Mouse (Mus musculus): ENCODE measurements at regions not wholly inside any gene's neighbourhood (a gene's known extent, or its start where the extent isn't known, plus 50 kb on each side); places are given as distances from the start of the nearest gene placed in this dataset.

- no peaks in the 10 kb centered on the region for H3K9me3 ChIP-seq
- H3K9ac ChIP-seq (replicated peaks) = no peak overlapping the region
- H3K4me2 ChIP-seq (replicated peaks) = no peak overlapping the region
- H3K4me1 ChIP-seq = no peaks in the 10 kb centered on the region
- H3K4me3 ChIP-seq = no peak overlapping the region
- ATAC-seq (ENCODE audit: low FRiP score, low read depth) = no peak
- 84% methylated on average over 3 of the region's 3 CpGs for WGBS
- H3K27ac ChIP-seq (replicated peaks) = no peak overlapping the region
- no peaks in the 10 kb centered on the region for H3K27me3 ChIP-seq
- no peaks in the 10 kb centered on the region for H3K36me3 ChIP-seq
Measured at GRCm38 (mm10) chr5:64467856-64468255, 311.8 kb downstream of the Tbc1d1 start.

GRCm38 (mm10) chr5:64468307-64468706, 312.2 kb downstream of the Tbc1d1 start:
- H3K9me3 ChIP-seq = no peaks in the 10 kb centered on the region
- H3K9ac ChIP-seq (replicated peaks) = no peak overlapping the region
- 88% methylated on average over 7 of the region's 7 CpGs for WGBS

GRCm38 (mm10) chr5:64472008-64472407, 315.9 kb downstream of the Tbc1d1 start:
- no peak overlapping the region for H3K4me2 ChIP-seq (replicated peaks)
- ATAC-seq (ENCODE audit: low FRiP score, low read depth) = no peak
- WGBS = 85% methylated on average over 3 of the region's 3 CpGs
- H3K9ac ChIP-seq (replicated peaks) = no peak overlapping the region
- H3K27me3 ChIP-seq = no peaks in the 10 kb centered on the region
- no peaks in the 10 kb centered on the region for H3K36me3 ChIP-seq
- H3K4me3 ChIP-seq = no peak overlapping the region
- H3K4me1 ChIP-seq = peaks cover 12% of the 10 kb centered on the region
- H3K27ac ChIP-seq (replicated peaks) = no peak overlapping the region
- no peaks in the 10 kb centered on the region for H3K9me3 ChIP-seq

More at GRCm38 (mm10) chr5:64468307-64468706, 312.2 kb downstream of the Tbc1d1 start:
- H3K27me3 ChIP-seq = no peaks in the 10 kb centered on the region
- H3K27ac ChIP-seq (replicated peaks) = no peak overlapping the region
- no peak overlapping the region for H3K4me3 ChIP-seq
- no peaks in the 10 kb centered on the region for H3K4me1 ChIP-seq
- ATAC-seq (ENCODE audit: low FRiP score, low read depth) = no peak
- no peaks in the 10 kb centered on the region for H3K36me3 ChIP-seq
- no peak overlapping the region for H3K4me2 ChIP-seq (replicated peaks)

GRCm38 (mm10) chr5:64472415-64472814, 316.3 kb downstream of the Tbc1d1 start:
- no peaks in the 10 kb centered on the region for H3K36me3 ChIP-seq
- no peaks in the 10 kb centered on the region for H3K27me3 ChIP-seq
- H3K4me2 ChIP-seq (replicated peaks) = no peak overlapping the region
- H3K4me3 ChIP-seq = no peak overlapping the region
- WGBS = 82% methylated on average over 10 of the region's 10 CpGs
- no peak for ATAC-seq (ENCODE audit: low FRiP score, low read depth)
- H3K27ac ChIP-seq (replicated peaks) = no peak overlapping the region
- H3K9ac ChIP-seq (replicated peaks) = no peak overlapping the region
- peaks cover 13% of the 10 kb centered on the region for H3K4me1 ChIP-seq
- no peaks in the 10 kb centered on the region for H3K9me3 ChIP-seq

- Histone ChIP-seq H3K4me3 (no peak overlapping the region), H3K4me2 (replicated peaks) (no peak overlapping the region), H3K36me3 (no peaks in the 10 kb centered on the region), H3K4me1 (peaks cover 15% of the 10 kb centered on the region), H3K27me3 (no peaks in the 10 kb centered on the region), H3K9me3 (no peaks in the 10 kb centered on the region), H3K9ac (replicated peaks) (no peak overlapping the region), H3K27ac (replicated peaks) (no peak overlapping the region)
- whole genome bisulfite sequencing = 95% methylated on average over 1 of the region's 1 CpGs
- no peak for ATAC-seq (ENCODE audit: low FRiP score, low read depth)
Measured at GRCm38 (mm10) chr5:64474868-64475267, 318.8 kb downstream of the Tbc1d1 start.

- WGBS = 51% methylated on average over 8 of the region's 8 CpGs
- H3K27me3 ChIP-seq = no peaks in the 10 kb centered on the region
- no peak overlapping the region for H3K4me2 ChIP-seq (replicated peaks)
- H3K9ac ChIP-seq (replicated peaks) = no peak overlapping the region
- 0 out of 2 replicates have a peak overlapping the region, but pooled peaks have one; percentile 25 for H3K27ac ChIP-seq (replicated peaks)
- no peaks in the 10 kb centered on the region for H3K36me3 ChIP-seq
- no peak overlapping the region for H3K4me3 ChIP-seq
- H3K4me1 ChIP-seq = peaks cover 15% of the 10 kb centered on the region
- ATAC-seq (ENCODE audit: low FRiP score, low read depth) = no peak
- H3K9me3 ChIP-seq = no peaks in the 10 kb centered on the region
Measured at GRCm38 (mm10) chr5:64475736-64476519, 319.8 kb downstream of the Tbc1d1 start.

- no peak overlapping the region for H3K4me3 ChIP-seq
- no peak overlapping the region for H3K9ac ChIP-seq (replicated peaks)
- peak; percentile 86; the same call in 1 of the 2 replicates for ATAC-seq (ENCODE audit: low FRiP score, low read depth)
- peaks cover 15% of the 10 kb centered on the region for H3K4me1 ChIP-seq
- no peaks in the 10 kb centered on the region for H3K9me3 ChIP-seq
- 22% methylated on average over 11 of the region's 11 CpGs for WGBS
- no peaks in the 10 kb centered on the region for H3K36me3 ChIP-seq
- no peak overlapping the region; the same call in 1 of the 2 replicates for H3K27ac ChIP-seq (replicated peaks)
- no peak overlapping the region for H3K4me2 ChIP-seq (replicated peaks)
- no peaks in the 10 kb centered on the region for H3K27me3 ChIP-seq
Measured at GRCm38 (mm10) chr5:64476641-64477369, 320.7 kb downstream of the Tbc1d1 start.

GRCm38 (mm10) chr5:64478143-64478542, 322.0 kb downstream of the Tbc1d1 start:
- H3K4me2 ChIP-seq (replicated peaks) = no peak overlapping the region
- peaks cover 15% of the 10 kb centered on the region for H3K4me1 ChIP-seq
- no peaks in the 10 kb centered on the region for H3K27me3 ChIP-seq
- no peak for ATAC-seq (ENCODE audit: low FRiP score, low read depth)
- no peak overlapping the region for H3K9ac ChIP-seq (replicated peaks)
- H3K27ac ChIP-seq (replicated peaks) = no peak overlapping the region
- WGBS = 82% methylated on average over 13 of the region's 13 CpGs
- H3K4me3 ChIP-seq = no peak overlapping the region
- H3K9me3 ChIP-seq = 0 out of 2 replicates have a peak, but pooled peaks cover 2% of the 10 kb centered on the region
- no peaks in the 10 kb centered on the region for H3K36me3 ChIP-seq

GRCm38 (mm10) chr5:64478599-64479214, 322.6 kb downstream of the Tbc1d1 start:
- WGBS = 83% methylated on average over 10 of the region's 10 CpGs
- Histone ChIP-seq H3K4me3 (no peak overlapping the region), H3K27ac (replicated peaks) (no peak overlapping the region), H3K4me1 (peaks cover 15% of the 10 kb centered on the region), H3K9ac (replicated peaks) (no peak overlapping the region), H3K27me3 (no peaks in the 10 kb centered on the region), H3K36me3 (no peaks in the 10 kb centered on the region), H3K4me2 (replicated peaks) (no peak overlapping the region), H3K9me3 (0 out of 2 replicates have a peak, but pooled peaks cover 2% of the 10 kb centered on the region)
- no peak for ATAC-seq (ENCODE audit: low FRiP score, low read depth)

- H3K27me3 ChIP-seq = no peaks in the 10 kb centered on the region
- H3K36me3 ChIP-seq = no peaks in the 10 kb centered on the region
- peaks cover 15% of the 10 kb centered on the region for H3K4me1 ChIP-seq
- 73% methylated on average over 8 of the region's 8 CpGs for WGBS
- ATAC-seq (ENCODE audit: low FRiP score, low read depth) = no peak
- H3K27ac ChIP-seq (replicated peaks) = no peak overlapping the region
- no peak overlapping the region for H3K4me2 ChIP-seq (replicated peaks)
- H3K9me3 ChIP-seq = 0 out of 2 replicates have a peak, but pooled peaks cover 2% of the 10 kb centered on the region
- H3K4me3 ChIP-seq = no peak overlapping the region
- H3K9ac ChIP-seq (replicated peaks) = no peak overlapping the region
Measured at GRCm38 (mm10) chr5:64479315-64479714, 323.2 kb downstream of the Tbc1d1 start.

- no peak overlapping the region for H3K4me3 ChIP-seq
- ATAC-seq (ENCODE audit: low FRiP score, low read depth) = no peak
- WGBS = 93% methylated on average over 3 of the region's 3 CpGs
Measured at GRCm38 (mm10) chr5:64485043-64485442, 318.1 kb upstream of the Klf3 start.

GRCm38 (mm10) chr5:64485856-64486255, 317.3 kb upstream of the Klf3 start:
- no peak overlapping the region for H3K4me2 ChIP-seq (replicated peaks)
- H3K4me1 ChIP-seq = peaks cover 14% of the 10 kb centered on the region
- no peak for ATAC-seq (ENCODE audit: low FRiP score, low read depth)
- WGBS = 95% methylated on average over 6 of the region's 6 CpGs
- H3K27me3 ChIP-seq = no peaks in the 10 kb centered on the region
- H3K9ac ChIP-seq (replicated peaks) = no peak overlapping the region
- no peaks in the 10 kb centered on the region for H3K36me3 ChIP-seq
- H3K9me3 ChIP-seq = 0 out of 2 replicates have a peak, but pooled peaks cover 8% of the 10 kb centered on the region
- no peak overlapping the region for H3K4me3 ChIP-seq
- H3K27ac ChIP-seq (replicated peaks) = no peak overlapping the region

More at GRCm38 (mm10) chr5:64485043-64485442, 318.1 kb upstream of the Klf3 start:
- Histone ChIP-seq H3K9me3 (0 out of 2 replicates have a peak, but pooled peaks cover 8% of the 10 kb centered on the region), H3K27ac (replicated peaks) (no peak overlapping the region), H3K27me3 (no peaks in the 10 kb centered on the region), H3K4me2 (replicated peaks) (no peak overlapping the region), H3K9ac (replicated peaks) (no peak overlapping the region), H3K4me1 (peaks cover 6% of the 10 kb centered on the region), H3K36me3 (no peaks in the 10 kb centered on the region)

All from midbrain, embryonic 12.5 days (tissue).